Mouse (Mus musculus) ES-E14 (cell line): ENCODE measurements around the gene Llgl2. TPM values are rescaled to one million over a fixed set of nuclear protein-coding genes. Genes with fewer than 3 reads are reported as not detected.
A peak's percentile ranks its signal among the peaks of the same experiment; 100 is the strongest.

Experiments used
- DNase-seq: peaks from one replicate; pipeline ENCODE4 v3.0.0-alpha.2; 2013; ENCODE audit warnings: low read depth, low spot score
- H3K27ac ChIP-seq: 2 replicates; pipeline ENCODE4 v1.5.1; 2012; ENCODE audit warnings: low read depth, mild to moderate bottlenecking, low read length, moderate library complexity, mixed read lengths; ENCODE audit not compliant: poor library complexity, insufficient read depth, severe bottlenecking
- H3K36me3 ChIP-seq: 2 replicates; pipeline ENCODE4 v1.6.1; 2012; ENCODE audit warnings: mild to moderate bottlenecking, low read length, moderate library complexity, mixed read lengths; ENCODE audit not compliant: control insufficient read depth, poor library complexity, insufficient read depth, severe bottlenecking
- H3K4me1 ChIP-seq, 2 experiments: fragments of 150-350 bp in 1 of 2; sonication (generic) in 1 of 2; 2 replicates each; pipeline ENCODE4 v1.6.1; 2012; ENCODE audit warnings: low read length in 2 of 2, mild to moderate bottlenecking in 1 of 2, mixed read lengths in 1 of 2; ENCODE audit not compliant: control insufficient read depth in 2 of 2, insufficient read depth in 2 of 2, poor library complexity in 1 of 2
- H3K4me3 ChIP-seq, 2 experiments: fragments of 150-350 bp in 1 of 2; sonication (generic) in 1 of 2; 2 replicates each; pipeline ENCODE4 v1.5.1; 2012; ENCODE audit warnings: low read length in 2 of 2, low read depth in 1 of 2, mild to moderate bottlenecking in 1 of 2, mixed read lengths in 1 of 2; ENCODE audit not compliant: insufficient read depth in 1 of 2, poor library complexity in 1 of 2, severe bottlenecking in 1 of 2
- H3K9ac ChIP-seq: 2 replicates; pipeline ENCODE4 v1.6.1; 2012; ENCODE audit warnings: low read depth, mild to moderate bottlenecking, low read length, mixed read lengths; ENCODE audit not compliant: poor library complexity, insufficient read depth, severe bottlenecking
- H3K9me3 ChIP-seq: fragments of 150-350 bp; sonication (generic); 2 replicates; pipeline ENCODE4 v1.6.1; 2012; ENCODE audit warnings: low read depth, mild to moderate bottlenecking, low read length; ENCODE audit not compliant: control insufficient read depth, insufficient read depth
- CHD2 ChIP-seq: IDR thresholded peaks from 2 replicates; pipeline ENCODE4 v1.6.1; 2014; ENCODE audit warnings: mild to moderate bottlenecking, low read depth, low read length, inconsistent platforms
- HCFC1 ChIP-seq: IDR thresholded peaks from 2 replicates; pipeline ENCODE4 v1.6.1; 2012; ENCODE audit warnings: low read length, inconsistent platforms, borderline replicate concordance; ENCODE audit not compliant: insufficient read depth
- MAFK ChIP-seq: IDR thresholded peaks from 2 replicates; pipeline ENCODE4 v1.6.1; 2014; ENCODE audit warnings: mild to moderate bottlenecking, low read depth, low read length, inconsistent platforms; ENCODE audit not compliant: insufficient read depth
- ZC3H11A ChIP-seq: IDR thresholded peaks from 2 replicates; pipeline ENCODE4 v1.6.1; 2012; ENCODE audit warnings: low read depth, mild to moderate bottlenecking, inconsistent platforms, low read length, borderline replicate concordance
- ZNF384 ChIP-seq: IDR thresholded peaks from 2 replicates; pipeline ENCODE4 v1.6.1; 2012; ENCODE audit warnings: low read depth, low read length, inconsistent platforms
- in situ Hi-C, 2 experiments: fragments of 600-800 bp; cut with MboI; formaldehyde crosslinking; loops; one replicate each; pipeline ENCODE4 v1.15.1; 2025; ENCODE audit warnings: low sequenced_read_pairs in 2 of 2, inconsistent platforms in 1 of 2; ENCODE audit not compliant: unreplicated experiment in 2 of 2
- total RNA-seq: library from RNA; depleted of rRNA; stranded (reverse); fragments of 300-350 nt; gene quantifications from 2 replicates; pipeline ENCODE4 v1.2.3, GENCODE M21; 2012

Gene Llgl2
- total RNA-seq, 1 experiment, result 145 TPM

GRCm38 (mm10) chr11:115899486-115900266, 75.8 kb downstream of the Llgl2 start, which contains the start of gene Smim5:
Gene Smim5, plus strand, starts transcription at chr11:115899966.
- TF ChIP-seq ZNF384, result no peak
- TF ChIP-seq HCFC1, result no peak
- no peak for TF ChIP-seq CHD2
- TF ChIP-seq MAFK, result no peak
- no peak for TF ChIP-seq ZC3H11A
- H3K9ac ChIP-seq, result no peak within 1 kb of the TSS
- in situ Hi-C loops, result no loop called here
- H3K27ac ChIP-seq, result no peak within 1 kb of the TSS
- no peaks in the 10 kb centered on the region for H3K9me3 ChIP-seq
- H3K36me3 ChIP-seq, result peaks cover 4% of the 10 kb centered on the region; the same call in 1 of the 2 replicates
- H3K4me3 ChIP-seq, result no peak within 1 kb of the TSS
- H3K4me1 ChIP-seq, result peaks cover 0 to 15% of the 10 kb centered on the region in 2 experiments; a peak in 2 of 4 replicates
- peak; percentile 66 for DNase-seq

GRCm38 (mm10) chr11:115900561-115901337, 76.9 kb downstream of the Llgl2 start:
- TF ChIP-seq ZC3H11A (no peak), HCFC1 (no peak), MAFK (no peak), ZNF384 (no peak), CHD2 (no peak)
- DNase-seq, result no peak
- Histone ChIP-seq H3K27ac (no peak overlapping the region), H3K4me3 (no peak overlapping the region), H3K9ac (no peak overlapping the region), H3K9me3 (no peaks in the 10 kb centered on the region), H3K4me1 (peaks cover 0 to 18% of the 10 kb centered on the region in 2 experiments; a peak in 2 of 4 replicates), H3K36me3 (peaks cover 4% of the 10 kb centered on the region; the same call in 1 of the 2 replicates)
- in situ Hi-C loops, result no loop called here

- no peak overlapping the region for H3K9ac ChIP-seq
- TF ChIP-seq CHD2, result no peak
- TF ChIP-seq MAFK, result no peak
- TF ChIP-seq ZNF384, result no peak
- no peak for TF ChIP-seq HCFC1
- TF ChIP-seq ZC3H11A, result no peak
- no peaks in the 10 kb centered on the region for H3K9me3 ChIP-seq
- H3K27ac ChIP-seq, result no peak overlapping the region
- H3K36me3 ChIP-seq, result peaks cover 4% of the 10 kb centered on the region; the same call in 1 of the 2 replicates
- no peak overlapping the region for H3K4me3 ChIP-seq
- peaks cover 0 to 18% of the 10 kb centered on the region in 2 experiments; a peak in 2 of 4 replicates for H3K4me1 ChIP-seq
- in situ Hi-C loops, result no loop called here
- DNase-seq, result no peak
Measured at GRCm38 (mm10) chr11:115901338-115902161, 77.7 kb downstream of the Llgl2 start.

- no peak overlapping the region for H3K4me3 ChIP-seq
- no peak for DNase-seq
- no peak overlapping the region for H3K27ac ChIP-seq
- no peaks in the 10 kb centered on the region for H3K9me3 ChIP-seq
- TF ChIP-seq HCFC1, result no peak
- no peak for TF ChIP-seq ZNF384
- TF ChIP-seq CHD2, result no peak
- no peak for TF ChIP-seq ZC3H11A
- no peak for TF ChIP-seq MAFK
- H3K36me3 ChIP-seq, result no peaks in the 10 kb centered on the region; the same call in 1 of the 2 replicates
- H3K9ac ChIP-seq, result no peak overlapping the region
- in situ Hi-C loops, result no loop called here
- peaks cover 0 to 18% of the 10 kb centered on the region in 2 experiments; a peak in 2 of 4 replicates for H3K4me1 ChIP-seq
Measured at GRCm38 (mm10) chr11:115902177-115902576, 78.3 kb downstream of the Llgl2 start.
